Mouse (Mus musculus): ENCODE measurements around the gene Wfikkn2. TPM values are rescaled to one million over a fixed set of nuclear protein-coding genes. Genes with fewer than 3 reads are reported as not detected.

The Wfikkn2 gene
- total and polyA plus RNA-seq, 3 experiments = 0.04 to 0.11 (median 0.08) TPM

GRCm38 (mm10) chr11:94230244-94230643 is 15.6 kb downstream of the Wfikkn2 start:
- no peak for DNase-seq (ENCODE audit: extremely low read depth)
- Histone ChIP-seq H3K9me3 (replicated peaks; ENCODE audit: low read length) (no peaks in the 10 kb centered on the region), H3K4me3 (replicated peaks in 1 of 3; ENCODE audit: low read depth in 2 of 3, low read length in 2 of 3, poor library complexity in 1 of 3) (no peak overlapping the region), H3K79me2 (replicated peaks; ENCODE audit: control insufficient read depth, extremely low read depth, insufficient read depth, poor library complexity, severe bottlenecking) (no peaks in the 10 kb centered on the region), H3K4me1 (ENCODE audit: control insufficient read depth in 1 of 2, insufficient read depth in 2 of 2) (peaks cover 0 to 14% of the 10 kb centered on the region in 2 experiments; a peak in 2 of 4 replicates), H3K4me2 (ENCODE audit: insufficient read depth, low read depth, poor library complexity, severe bottlenecking) (no peak overlapping the region), H3K9ac (ENCODE audit: insufficient read depth, low read depth) (no peak overlapping the region), H3K27ac (ENCODE audit: insufficient read depth, low read depth) (no peak overlapping the region), H3K27me3 (replicated peaks) (peaks cover 5% of the 10 kb centered on the region), H3K36me3 (replicated peaks in 1 of 2; ENCODE audit: control insufficient read depth in 1 of 2, insufficient read depth in 1 of 2, low read length in 1 of 2) (no peaks in the 10 kb centered on the region)
- dilution Hi-C loops (cut with MboI; ENCODE audit: extremely low pct_ligation_motif_present, extremely low pct_unique_long_range_greater_than_20kb, low sequenced_read_pairs) (no loop called here), in situ Hi-C loops (cut with MboI; ENCODE audit: low pct_ligation_motif_present, low pct_unique_long_range_greater_than_20kb, low sequenced_read_pairs) (no loop called here)
- TF ChIP-seq MAFK (IDR thresholded peaks at IDR 0.05; ENCODE audit: insufficient replicate concordance, low read length) (0 out of 2 replicates have a peak, but pooled peaks have one; percentile 24), SMC3 (IDR thresholded peaks at IDR 0.05; ENCODE audit: low read depth, low read length) (no peak)

- H3K9me3 ChIP-seq (replicated peaks; ENCODE audit: low read length) = no peaks in the 10 kb centered on the region
- H3K4me1 ChIP-seq (ENCODE audit: control insufficient read depth in 1 of 2, insufficient read depth in 2 of 2) = peaks cover 0 to 14% of the 10 kb centered on the region in 2 experiments; a peak in 2 of 4 replicates
- DNase-seq (ENCODE audit: extremely low read depth) = no peak
- H3K4me2 ChIP-seq (ENCODE audit: insufficient read depth, low read depth, poor library complexity, severe bottlenecking) = no peak overlapping the region
- no peaks in the 10 kb centered on the region for H3K36me3 ChIP-seq (replicated peaks in 1 of 2; ENCODE audit: control insufficient read depth in 1 of 2, insufficient read depth in 1 of 2, low read length in 1 of 2)
- in situ Hi-C loops (cut with MboI; ENCODE audit: low pct_ligation_motif_present, low pct_unique_long_range_greater_than_20kb, low sequenced_read_pairs) = no loop called here
- H3K4me3 ChIP-seq (replicated peaks in 1 of 3; ENCODE audit: low read depth in 2 of 3, low read length in 2 of 3, poor library complexity in 1 of 3) = no peak overlapping the region
- no peaks in the 10 kb centered on the region for H3K79me2 ChIP-seq (replicated peaks; ENCODE audit: control insufficient read depth, extremely low read depth, insufficient read depth, poor library complexity, severe bottlenecking)
- no peak for TF ChIP-seq GABPA (IDR thresholded peaks at IDR 0.05; ENCODE audit: insufficient replicate concordance, low read depth, low read length)
- TF ChIP-seq UBTF (IDR thresholded peaks at IDR 0.05; ENCODE audit: low read depth, low read length) = no peak
- TF ChIP-seq MEF2A (IDR thresholded peaks at IDR 0.05; ENCODE audit: borderline replicate concordance, low read depth, low read length) = no peak
- TF ChIP-seq POLR2A (IDR thresholded peaks at IDR 0.05; ENCODE audit: low read depth, low read length) = no peak
- no peak for TF ChIP-seq TBP (conservative IDR thresholded peaks at IDR 0.05; ENCODE audit: low read depth, low read length)
- no peak for TF ChIP-seq MAFK (IDR thresholded peaks at IDR 0.05; ENCODE audit: insufficient replicate concordance, low read length)
- no peak for TF ChIP-seq ZMIZ1 (IDR thresholded peaks at IDR 0.05; ENCODE audit: low read depth, low read length)
- no peak for TF ChIP-seq TCF12 (IDR thresholded peaks at IDR 0.05; ENCODE audit: low read depth, low read length)
- TF ChIP-seq CTCF (conservative IDR thresholded peaks at IDR 0.05 in 1 of 2, IDR thresholded peaks at IDR 0.05 in 1 of 2; ENCODE audit: low read depth in 2 of 2, low read length in 2 of 2) = no peak
- TF ChIP-seq SIN3A (IDR thresholded peaks at IDR 0.05; ENCODE audit: low read length) = no peak
- no peak for TF ChIP-seq ZKSCAN1 (IDR thresholded peaks at IDR 0.05; ENCODE audit: borderline replicate concordance, low read depth, low read length)
- TF ChIP-seq MYC (IDR thresholded peaks at IDR 0.05; ENCODE audit: low read depth, low read length) = no peak
- TF ChIP-seq EP300 (IDR thresholded peaks at IDR 0.05; ENCODE audit: low read length) = no peak
- no peak for TF ChIP-seq MAZ (IDR thresholded peaks at IDR 0.05; ENCODE audit: low read depth, low read length)
- no peak for TF ChIP-seq CHD2 (IDR thresholded peaks at IDR 0.05; ENCODE audit: low read length)
- H3K9ac ChIP-seq (ENCODE audit: insufficient read depth, low read depth) = no peak overlapping the region
- dilution Hi-C loops (cut with MboI; ENCODE audit: extremely low pct_ligation_motif_present, extremely low pct_unique_long_range_greater_than_20kb, low sequenced_read_pairs) = no loop called here
- H3K27me3 ChIP-seq (replicated peaks) = peaks cover 5% of the 10 kb centered on the region
- H3K27ac ChIP-seq (ENCODE audit: insufficient read depth, low read depth) = no peak overlapping the region
These were observed 16.4 kb downstream of the Wfikkn2 start for GRCm38 (mm10) chr11:94229207-94229960.

Data from CH12.LX (cell line).